Mouse (Mus musculus): ENCODE results near the gene Gm12169. TPM values are rescaled to one million over a fixed set of nuclear protein-coding genes. Genes with fewer than 3 reads are reported as not detected.

The Gm12169 gene
- polyA plus RNA-seq (2015; fragmentation: Nextera tagmentation; extraction: Ambion mirVana), result not detected in 2 replicates

DNA sequence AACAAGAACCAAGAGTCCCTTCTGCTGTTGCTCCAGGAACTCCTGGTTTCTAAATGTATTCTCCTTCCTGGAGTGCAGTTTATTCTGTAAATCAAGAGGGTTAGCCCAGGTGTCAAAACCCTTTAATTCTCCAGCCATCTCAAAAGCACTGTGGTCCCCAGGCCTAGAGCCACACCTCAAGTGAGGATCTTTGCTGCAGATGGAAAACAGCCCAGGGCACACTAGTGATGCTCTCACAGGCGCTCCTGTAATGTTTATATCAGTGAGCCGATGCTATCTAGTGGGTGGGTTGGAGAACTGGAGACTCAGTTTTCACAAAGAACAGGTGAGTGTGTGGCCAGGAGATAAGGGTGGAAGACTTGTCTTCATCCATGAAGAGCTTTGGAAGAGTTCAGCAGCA is at the start of gene Gm12169:
Gm12169 (plus strand) TSS at position 301 of the 400 bp plus-strand sequence.
- Histone ChIP-seq H3K36me3 (replicated peaks; ENCODE audit: insufficient read depth, low read length) (no peaks in the 10 kb centered on the region), H3K9me3 (ENCODE audit: low read length) (no peaks in the 10 kb centered on the region), H3K9ac (replicated peaks) (no peak within 1 kb of the TSS), H3K27me3 (ENCODE audit: insufficient read depth, low read length) (no peaks in the 10 kb centered on the region), H3K4me3 (ENCODE audit: low read depth, low read length) (no peak within 1 kb of the TSS), H3K27ac (ENCODE audit: low read depth) (no peak within 1 kb of the TSS), H3K4me1 (ENCODE audit: insufficient read depth) (no peaks in the 10 kb centered on the region), H3K4me2 (ENCODE audit: low read depth, low read length) (no peak within 1 kb of the TSS)
- DNase-seq, result no peak
- no peak for ATAC-seq
- 78% methylated on average over 2 of the region's 2 CpGs for WGBS (ENCODE audit: insufficient replicate concordance)
- TF ChIP-seq CTCF (IDR thresholded peaks at IDR 0.05; ENCODE audit: low read depth), result no peak
- TF ChIP-seq EP300 (IDR thresholded peaks at IDR 0.05; ENCODE audit: low read depth), result no peak

DNA sequence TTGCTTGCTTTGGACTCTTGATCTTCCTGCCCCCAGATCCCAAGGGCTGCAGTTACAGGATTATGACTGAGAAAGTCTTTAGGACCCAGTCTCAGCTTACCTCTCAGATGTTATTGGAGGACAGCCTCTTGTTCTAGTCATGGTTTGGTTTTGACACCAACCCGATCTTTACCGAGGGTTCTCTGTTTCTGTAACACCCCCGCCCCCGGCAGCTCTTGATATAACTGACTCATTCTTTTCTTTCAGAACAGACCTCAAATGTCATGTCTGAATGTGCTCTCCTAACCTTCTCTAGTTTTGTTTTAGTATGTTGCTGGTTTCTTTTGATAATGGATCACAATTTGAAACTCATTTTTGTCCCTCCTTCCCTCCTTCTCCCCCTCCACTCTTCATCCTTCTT is 49.8 kb upstream of the Gm12169 start:
- Histone ChIP-seq H3K36me3 (replicated peaks; ENCODE audit: insufficient read depth, low read length) (no peaks in the 10 kb centered on the region), H3K4me1 (ENCODE audit: insufficient read depth) (no peaks in the 10 kb centered on the region), H3K4me2 (ENCODE audit: low read depth, low read length) (no peak overlapping the region), H3K4me3 (ENCODE audit: low read depth, low read length) (no peak overlapping the region), H3K9me3 (ENCODE audit: low read length) (no peaks in the 10 kb centered on the region), H3K9ac (replicated peaks) (no peak overlapping the region), H3K27ac (ENCODE audit: low read depth) (no peak overlapping the region), H3K27me3 (ENCODE audit: insufficient read depth, low read length) (no peaks in the 10 kb centered on the region)
- WGBS (ENCODE audit: insufficient replicate concordance), result 80% methylated on average over 4 of the region's 4 CpGs
- DNase-seq (no peak), ATAC-seq (no peak)
- TF ChIP-seq EP300 (IDR thresholded peaks at IDR 0.05; ENCODE audit: low read depth), result no peak
- no peak for TF ChIP-seq CTCF (IDR thresholded peaks at IDR 0.05; ENCODE audit: low read depth)

DNA sequence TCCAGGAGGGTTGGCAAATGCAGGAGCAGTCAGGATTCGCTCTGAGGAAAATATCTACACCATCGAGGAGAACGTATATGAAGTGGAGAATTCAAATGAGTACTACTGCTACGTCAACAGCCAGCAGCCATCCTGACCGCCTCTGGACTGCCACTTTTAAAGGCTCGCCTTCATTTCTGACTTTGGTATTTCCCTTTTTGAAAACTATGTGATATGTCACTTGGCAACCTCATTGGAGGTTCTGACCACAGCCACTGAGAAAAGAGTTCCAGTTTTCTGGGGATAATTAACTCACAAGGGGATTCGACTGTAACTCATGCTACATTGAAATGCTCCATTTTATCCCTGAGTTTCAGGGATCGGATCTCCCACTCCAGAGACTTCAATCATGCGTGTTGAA is 44.7 kb upstream of the Gm12169 start:
- WGBS (ENCODE audit: insufficient replicate concordance), result 62% methylated on average over 9 of the region's 9 CpGs
- ATAC-seq (no peak), DNase-seq (no peak)
- H3K27me3 ChIP-seq (ENCODE audit: insufficient read depth, low read length), result no peaks in the 10 kb centered on the region
- no peak overlapping the region for H3K27ac ChIP-seq (ENCODE audit: low read depth)
- no peaks in the 10 kb centered on the region for H3K4me1 ChIP-seq (ENCODE audit: insufficient read depth)
- TF ChIP-seq EP300 (IDR thresholded peaks at IDR 0.05; ENCODE audit: low read depth) (no peak), CTCF (IDR thresholded peaks at IDR 0.05; ENCODE audit: low read depth) (no peak)
- H3K9me3 ChIP-seq (ENCODE audit: low read length), result no peaks in the 10 kb centered on the region
- no peak overlapping the region for H3K4me3 ChIP-seq (ENCODE audit: low read depth, low read length)
- H3K36me3 ChIP-seq (replicated peaks; ENCODE audit: insufficient read depth, low read length), result no peaks in the 10 kb centered on the region
- no peak overlapping the region for H3K4me2 ChIP-seq (ENCODE audit: low read depth, low read length)
- no peak overlapping the region for H3K9ac ChIP-seq (replicated peaks)

DNA sequence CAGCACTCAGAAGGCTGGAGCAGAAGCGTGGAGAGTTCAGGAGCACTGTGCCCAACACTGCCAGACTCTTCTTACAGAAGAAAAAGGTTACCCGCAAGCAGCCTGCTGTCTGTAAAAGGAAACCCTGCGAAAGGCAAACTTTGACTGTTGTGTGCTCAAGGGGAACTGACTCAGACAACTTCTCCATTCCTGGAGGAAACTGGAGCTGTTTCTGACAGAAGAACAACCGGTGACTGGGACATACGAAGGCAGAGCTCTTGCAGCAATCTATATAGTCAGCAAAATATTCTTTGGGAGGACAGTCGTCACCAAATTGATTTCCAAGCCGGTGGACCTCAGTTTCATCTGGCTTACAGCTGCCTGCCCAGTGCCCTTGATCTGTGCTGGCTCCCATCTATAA is 43.5 kb upstream of the Gm12169 start:
- DNase-seq, result no peak
- no peak for TF ChIP-seq EP300 (IDR thresholded peaks at IDR 0.05; ENCODE audit: low read depth)
- TF ChIP-seq CTCF (IDR thresholded peaks at IDR 0.05; ENCODE audit: low read depth), result no peak
- Histone ChIP-seq H3K4me1 (ENCODE audit: insufficient read depth) (no peaks in the 10 kb centered on the region), H3K9me3 (ENCODE audit: low read length) (no peaks in the 10 kb centered on the region), H3K27me3 (ENCODE audit: insufficient read depth, low read length) (no peaks in the 10 kb centered on the region), H3K27ac (ENCODE audit: low read depth) (peak overlapping the region; percentile 57; the same call in 1 of the 2 replicates), H3K9ac (replicated peaks) (no peak overlapping the region), H3K4me2 (ENCODE audit: low read depth, low read length) (no peak overlapping the region), H3K4me3 (ENCODE audit: low read depth, low read length) (no peak overlapping the region), H3K36me3 (replicated peaks; ENCODE audit: insufficient read depth, low read length) (no peaks in the 10 kb centered on the region)
- peak; percentile 50 for ATAC-seq
- 21% methylated on average over 7 of the region's 7 CpGs for WGBS (ENCODE audit: insufficient replicate concordance)

DNA sequence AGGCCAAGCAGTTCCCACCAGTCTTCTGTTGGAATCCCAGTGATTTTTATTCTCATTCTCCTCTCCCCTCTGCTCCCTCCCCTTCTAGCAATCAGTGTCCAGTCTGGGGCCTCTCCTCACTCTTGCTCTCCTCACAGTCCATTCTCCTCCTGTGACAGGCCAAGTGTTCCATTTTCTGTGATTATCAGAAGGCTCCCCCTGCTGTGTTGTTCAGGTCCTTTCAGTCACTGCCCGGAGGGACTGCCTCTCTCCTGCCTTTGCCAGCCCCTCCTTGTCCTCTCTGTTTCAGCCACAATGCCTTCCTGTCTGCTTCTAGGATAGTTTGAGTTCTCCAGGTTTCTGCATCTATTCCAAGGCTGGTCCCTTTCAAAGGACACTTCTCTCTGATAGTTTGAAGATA is 35.8 kb upstream of the Gm12169 start:
- H3K9ac ChIP-seq (replicated peaks), result no peak overlapping the region
- no peak overlapping the region for H3K27ac ChIP-seq (ENCODE audit: low read depth)
- no peak for DNase-seq
- no peaks in the 10 kb centered on the region for H3K9me3 ChIP-seq (ENCODE audit: low read length)
- 20% methylated on average over 1 of the region's 1 CpGs for WGBS (ENCODE audit: insufficient replicate concordance)
- H3K4me1 ChIP-seq (ENCODE audit: insufficient read depth), result no peaks in the 10 kb centered on the region
- no peak overlapping the region for H3K4me2 ChIP-seq (ENCODE audit: low read depth, low read length)
- TF ChIP-seq CTCF (IDR thresholded peaks at IDR 0.05; ENCODE audit: low read depth) (peak; percentile 45), EP300 (IDR thresholded peaks at IDR 0.05; ENCODE audit: low read depth) (no peak)
- ATAC-seq, result no peak
- H3K4me3 ChIP-seq (ENCODE audit: low read depth, low read length), result no peak overlapping the region
- no peaks in the 10 kb centered on the region for H3K27me3 ChIP-seq (ENCODE audit: insufficient read depth, low read length)
- no peaks in the 10 kb centered on the region for H3K36me3 ChIP-seq (replicated peaks; ENCODE audit: insufficient read depth, low read length)

DNA sequence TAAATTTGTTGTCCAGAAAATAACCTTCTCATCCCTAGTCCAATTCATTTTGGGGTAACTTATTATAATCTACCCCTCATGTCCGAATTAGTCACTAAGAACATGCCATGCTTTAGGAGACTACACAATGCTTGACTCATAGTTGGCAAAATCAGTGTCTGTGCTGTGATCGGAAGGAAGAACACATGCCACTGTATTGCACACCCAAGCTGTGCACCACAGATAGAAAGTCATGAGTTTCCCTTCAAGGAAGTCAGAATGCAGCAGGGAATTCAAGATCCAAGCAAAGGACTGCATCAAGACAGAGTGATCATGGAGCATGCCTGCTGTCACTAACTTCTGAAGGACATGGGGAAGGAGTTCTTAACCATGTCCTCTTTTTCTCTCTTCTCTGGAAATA is 35.4 kb upstream of the Gm12169 start:
- no peaks in the 10 kb centered on the region for H3K27me3 ChIP-seq (ENCODE audit: insufficient read depth, low read length)
- no peak for DNase-seq
- H3K4me3 ChIP-seq (ENCODE audit: low read depth, low read length), result no peak overlapping the region
- no peak overlapping the region for H3K27ac ChIP-seq (ENCODE audit: low read depth)
- no peak overlapping the region for H3K9ac ChIP-seq (replicated peaks)
- TF ChIP-seq CTCF (IDR thresholded peaks at IDR 0.05; ENCODE audit: low read depth), result no peak
- no peak for TF ChIP-seq EP300 (IDR thresholded peaks at IDR 0.05; ENCODE audit: low read depth)
- 62% methylated on average over 2 of the region's 2 CpGs for WGBS (ENCODE audit: insufficient replicate concordance)
- H3K36me3 ChIP-seq (replicated peaks; ENCODE audit: insufficient read depth, low read length), result no peaks in the 10 kb centered on the region
- no peaks in the 10 kb centered on the region for H3K9me3 ChIP-seq (ENCODE audit: low read length)
- no peak overlapping the region for H3K4me2 ChIP-seq (ENCODE audit: low read depth, low read length)
- ATAC-seq, result no peak
- H3K4me1 ChIP-seq (ENCODE audit: insufficient read depth), result no peaks in the 10 kb centered on the region

DNA sequence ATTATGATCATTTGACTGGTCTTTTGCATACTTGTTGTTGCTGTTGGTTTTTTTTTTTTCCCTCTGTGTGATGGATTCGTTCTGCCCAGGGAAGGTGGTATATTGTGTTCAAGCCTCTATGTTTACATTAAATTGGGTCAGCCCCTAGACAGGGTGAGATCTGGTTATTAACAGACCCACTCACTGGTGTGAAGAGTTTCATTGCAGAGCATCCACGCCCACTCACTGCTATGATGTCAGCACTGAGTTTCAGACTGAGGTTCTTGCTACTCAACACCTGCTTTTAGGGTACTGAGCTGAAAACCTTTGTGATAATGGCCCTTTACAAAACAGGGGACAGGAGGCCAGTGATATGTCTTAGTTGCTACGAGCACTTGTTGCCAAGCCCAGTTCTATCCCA is 16.9 kb upstream of the Gm12169 start:
- DNase-seq (no peak), ATAC-seq (no peak)
- WGBS (ENCODE audit: insufficient replicate concordance), result 62% methylated on average over 3 of the region's 3 CpGs
- TF ChIP-seq CTCF (IDR thresholded peaks at IDR 0.05; ENCODE audit: low read depth), result no peak
- no peak overlapping the region for H3K4me3 ChIP-seq (ENCODE audit: low read depth, low read length)
- H3K9me3 ChIP-seq (ENCODE audit: low read length), result no peaks in the 10 kb centered on the region
- no peak overlapping the region for H3K4me2 ChIP-seq (ENCODE audit: low read depth, low read length)
- H3K4me1 ChIP-seq (ENCODE audit: insufficient read depth), result no peaks in the 10 kb centered on the region
- no peak overlapping the region for H3K9ac ChIP-seq (replicated peaks)
- H3K27me3 ChIP-seq (ENCODE audit: insufficient read depth, low read length), result no peaks in the 10 kb centered on the region
- no peaks in the 10 kb centered on the region for H3K36me3 ChIP-seq (replicated peaks; ENCODE audit: insufficient read depth, low read length)
- no peak overlapping the region for H3K27ac ChIP-seq (ENCODE audit: low read depth)

Measured in liver, postnatal 0 days (tissue).